Mouse (Mus musculus) embryonic fibroblast, embryonic 13.5 days (primary cell): ENCODE measurements around the gene Rnf19b. TPM values are rescaled to one million over a fixed set of nuclear protein-coding genes. Genes with fewer than 3 reads are reported as not detected.

Experiments used
- H3K27ac ChIP-seq: 2 replicates; pipeline ENCODE4 v1.5.1; 2012; ENCODE audit warnings: low read length, control low read depth, inconsistent platforms; ENCODE audit not compliant: insufficient read depth
- H3K4me1 ChIP-seq: 2 replicates; pipeline ENCODE4 v1.6.1; 2011; ENCODE audit warnings: low read length; ENCODE audit not compliant: control insufficient read depth, insufficient read depth
- H3K4me3 ChIP-seq: 2 replicates; pipeline ENCODE4 v1.5.1; 2011; ENCODE audit warnings: mild to moderate bottlenecking, control low read depth, low read length; ENCODE audit not compliant: insufficient read depth
- CTCF ChIP-seq: IDR thresholded peaks from 2 replicates; pipeline ENCODE4 v1.5.1; 2011; ENCODE audit warnings: mild to moderate bottlenecking, control low read depth, low read length, moderate library complexity, borderline replicate concordance; ENCODE audit not compliant: insufficient read depth
- POLR2A ChIP-seq: IDR thresholded peaks from 2 replicates; pipeline ENCODE4 v1.6.1; 2011; ENCODE audit warnings: low read depth, mild to moderate bottlenecking, control low read depth, low read length, moderate library complexity
- polyA plus RNA-seq: library from polyadenylated mRNA; stranded (reverse); fragments of >200 nt; gene quantifications from 2 replicates; pipeline ENCODE4 v1.2.4, GENCODE M21; 2011; ENCODE audit warnings: low read depth; ENCODE audit not compliant: missing spikeins, insufficient read length

The Rnf19b gene
- polyA plus RNA-seq, 1 experiment = 49.7 TPM

- H3K27ac ChIP-seq = peak overlapping the region; percentile 92
- no peak for TF ChIP-seq POLR2A
- TF ChIP-seq CTCF = no peak
- peaks cover 27% of the 10 kb centered on the region for H3K4me1 ChIP-seq
- H3K4me3 ChIP-seq = no peak overlapping the region
Observed at GRCm38 (mm10) chr4:129034224-129034623, 23.8 kb upstream of the Rnf19b start.

GRCm38 (mm10) chr4:129034706-129035660, 23.1 kb upstream of the Rnf19b start:
- Histone ChIP-seq H3K4me1 (peaks cover 27% of the 10 kb centered on the region), H3K27ac (peak overlapping the region; percentile 92), H3K4me3 (no peak overlapping the region)
- TF ChIP-seq POLR2A (peak; percentile 64), CTCF (no peak)

- Histone ChIP-seq H3K4me1 (peaks cover 27% of the 10 kb centered on the region), H3K27ac (peak overlapping the region; percentile 49; the same call in 1 of the 2 replicates), H3K4me3 (no peak overlapping the region)
- TF ChIP-seq CTCF = no peak
- TF ChIP-seq POLR2A = no peak
Observed at GRCm38 (mm10) chr4:129035851-129036445, 22.1 kb upstream of the Rnf19b start.

GRCm38 (mm10) chr4:129047721-129048421, 10.2 kb upstream of the Rnf19b start:
- Histone ChIP-seq H3K27ac (no peak overlapping the region), H3K4me1 (peaks cover 5% of the 10 kb centered on the region; the same call in 1 of the 2 replicates), H3K4me3 (peak overlapping the region; percentile 55)
- no peak for TF ChIP-seq CTCF
- TF ChIP-seq POLR2A = no peak

GRCm38 (mm10) chr4:129048501-129049305, 9.4 kb upstream of the Rnf19b start:
- H3K4me1 ChIP-seq = peaks cover 5% of the 10 kb centered on the region; the same call in 1 of the 2 replicates
- TF ChIP-seq POLR2A (peak; percentile 39; the same call in 1 of the 2 replicates), CTCF (no peak)
- H3K4me3 ChIP-seq = peak overlapping the region; percentile 55
- H3K27ac ChIP-seq = no peak overlapping the region

- TF ChIP-seq CTCF (no peak), POLR2A (no peak)
- peak overlapping the region; percentile 55 for H3K4me3 ChIP-seq
- peaks cover 5% of the 10 kb centered on the region; the same call in 1 of the 2 replicates for H3K4me1 ChIP-seq
- no peak overlapping the region for H3K27ac ChIP-seq
Observed at GRCm38 (mm10) chr4:129049306-129050011, 8.6 kb upstream of the Rnf19b start.

- no peak for TF ChIP-seq POLR2A
- no peak for TF ChIP-seq CTCF
- Histone ChIP-seq H3K27ac (no peak overlapping the region), H3K4me3 (no peak overlapping the region), H3K4me1 (peaks cover 8% of the 10 kb centered on the region)
Observed at GRCm38 (mm10) chr4:129050365-129050764, 7.7 kb upstream of the Rnf19b start.

GRCm38 (mm10) chr4:129050901-129051417, 7.1 kb upstream of the Rnf19b start:
- TF ChIP-seq POLR2A (no peak), CTCF (no peak)
- no peak overlapping the region for H3K4me3 ChIP-seq
- no peak overlapping the region for H3K27ac ChIP-seq
- H3K4me1 ChIP-seq = peaks cover 9% of the 10 kb centered on the region
